Mouse (Mus musculus): ENCODE results near the gene Fkbp9.

- TF ChIP-seq CTCF (IDR thresholded peaks at IDR 0.05; ENCODE audit: low read depth): no peak
- no peak for TF ChIP-seq EP300 (optimal IDR thresholded peaks at IDR 0.05)
Observed at GRCm38 (mm10) chr6:56819124-56819487, 12.8 kb upstream of the Fkbp9 start.
